ENCODE assay signal across 8 mouse cellular contexts in genomic region chr19:24555904-24556584, GRCm38 (mm10). TPM values are rescaled to one million over a fixed set of nuclear protein-coding genes. Genes with fewer than 3 reads are reported as not detected.
A peak's percentile ranks its signal among the peaks of the same experiment; 100 is the strongest.
DNase-seq lines count a peak whose midpoint lies in the region; ATAC-seq lines count a peak whose summit lies in the region.

No protein-coding gene starts in this region.

- WGBS in hindbrain, embryonic 15.5 days: under 1% methylated on average over 55 of the region's 74 CpGs

- peak overlapping the region; percentile 74 for H3K27ac ChIP-seq in hindbrain, embryonic 15.5 days (replicated peaks)

- peak overlapping the region; percentile 93 for H3K4me2 ChIP-seq in hindbrain, embryonic 15.5 days

- H3K9me3 ChIP-seq in hindbrain, embryonic 15.5 days: no peaks in the 10 kb centered on the region

- peak overlapping the region; percentile 90 for H3K9ac ChIP-seq in hindbrain, embryonic 15.5 days

- H3K4me1 ChIP-seq in hindbrain, embryonic 15.5 days (replicated peaks): peaks cover 23% of the 10 kb centered on the region

- peak; percentile 91 for ATAC-seq in hindbrain, embryonic 15.5 days (ENCODE audit: low FRiP score, low read depth)
- ATAC-seq in megakaryocyte, adult 5-6 weeks (ENCODE audit: poor library complexity, severe bottlenecking): peak; percentile 85

- peak; percentile 85 for DNase-seq in R1 (ENCODE audit: low read depth, low spot score)
- peak; percentile 87 to 91 for DNase-seq in cerebellum, postnatal 25 days
- DNase-seq in frontal cortex, postnatal 36 days (ENCODE audit: low spot score in 2 of 2): peak; percentile 55 to 64
- peak; percentile 44 to 70 for DNase-seq in left cerebral cortex, adult 18-20 months (ENCODE audit: low spot score in 2 of 2)
- peak; percentile 56 for DNase-seq in retina, postnatal 7 days (ENCODE audit: low read depth, low spot score)
- DNase-seq in urinary bladder, adult 2 months (ENCODE audit: low spot score): peak; percentile 60

- H3K27me3 ChIP-seq in hindbrain, embryonic 15.5 days: peaks cover 23% of the 10 kb centered on the region; the same call in 1 of the 2 replicates

- no peaks in the 10 kb centered on the region for H3K36me3 ChIP-seq in hindbrain, embryonic 15.5 days

- peak overlapping the region; percentile 95 for H3K4me3 ChIP-seq in hindbrain, embryonic 15.5 days

RNA-seq across cellular contexts. Expression of gene Pip5k1b, which starts 0.4 kb away (rescaled TPM):
- 2.1 and 2.2 TPM in 2 replicates for polyA plus RNA-seq in hindbrain, embryonic 15.5 days (2015; fragmentation: Nextera tagmentation; extraction: Ambion mirVana)
- total RNA-seq in left cerebral cortex, adult 18-20 months (2021): 10 to 100 TPM; 24.1 to 25.8 TPM
- 4.9 and 6.2 TPM in 2 replicates for total RNA-seq in megakaryocyte, adult 5-6 weeks (2015)
- total RNA-seq in megakaryocyte, adult 5-6 weeks (2017): 4.4 and 4.8 TPM in 2 replicates
- 1.4 and 2.1 TPM in 2 replicates for polyA plus RNA-seq in urinary bladder, adult 2 months (2012; rRNA removed)

Comparison
In these comparisons a context has a peak if more than half of its experiments do, and no peak if none do; other contexts are left out.
1. Peak in every context shown above with its lines: DNase-seq, ATAC-seq, H3K4me3 ChIP-seq and H3K27ac ChIP-seq.